In the genomic region with DNA sequence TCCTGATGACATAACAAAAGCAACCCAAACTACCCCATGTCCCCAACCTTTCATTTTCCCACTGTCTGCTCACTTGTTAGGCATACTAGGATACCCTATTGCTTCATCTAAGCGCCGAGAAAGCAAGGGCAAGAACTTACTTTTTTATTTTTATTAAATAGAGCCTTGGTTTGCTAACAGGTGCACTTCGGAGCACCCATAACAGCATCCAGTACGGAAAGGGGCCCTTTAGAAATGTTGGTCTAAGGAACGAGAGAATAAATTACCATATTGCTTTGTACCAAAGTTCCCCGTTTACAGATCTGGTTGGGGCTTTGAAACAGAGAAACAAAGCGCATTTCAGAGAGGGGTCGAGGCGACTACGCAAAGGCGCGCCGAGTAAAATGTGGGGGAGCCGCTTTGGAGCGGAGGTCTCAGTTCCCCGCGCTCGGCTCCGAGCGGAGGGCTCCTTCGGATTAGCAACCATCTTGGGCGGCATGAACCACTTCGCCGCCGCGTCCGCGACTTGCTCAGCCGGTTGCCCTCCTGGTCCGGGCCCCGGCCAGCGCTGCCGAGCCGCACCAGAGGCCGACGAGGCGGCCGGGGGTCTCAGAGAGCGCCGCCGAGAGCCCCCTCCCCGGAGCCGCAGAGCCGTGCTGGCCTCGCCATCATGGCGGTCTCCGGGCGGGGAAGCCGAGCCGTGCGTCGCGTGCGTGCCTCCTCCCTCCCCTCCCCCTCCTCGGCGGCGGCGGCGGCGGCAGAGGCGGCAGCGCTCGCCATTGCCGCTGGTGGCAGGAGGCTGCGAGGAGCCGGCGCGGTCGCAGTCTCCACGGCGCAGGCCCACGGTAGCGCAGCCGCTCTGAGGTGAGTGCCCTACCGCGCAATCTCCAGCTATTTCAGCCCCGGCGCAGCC, we compare ENCODE assay signal across 8 mouse cellular contexts. TPM values are rescaled to one million over a fixed set of nuclear protein-coding genes. Genes with fewer than 3 reads are reported as not detected.
DNase-seq lines count a peak whose midpoint lies in the region; ATAC-seq and TF ChIP-seq lines count a peak whose summit lies in the region.

Nrf1 (plus strand) TSS at position 718 of the 892 bp plus-strand sequence.

- peaks cover 29% of the 10 kb centered on the region for H3K4me1 ChIP-seq in forebrain, embryonic 10.5 days
- peaks cover 0 to 28% of the 10 kb centered on the region in 2 experiments for H3K4me1 ChIP-seq in heart, embryonic 14.5 days (ENCODE audit: control insufficient read depth in 2 of 2, insufficient read depth in 2 of 2, low read length in 2 of 2)
- peaks cover 11% of the 10 kb centered on the region for H3K4me1 ChIP-seq in liver, embryonic 11.5 days (replicated peaks; ENCODE audit: control insufficient read depth, insufficient read depth, low read length)

- peak within 1 kb of the TSS; percentile 90 for H3K4me2 ChIP-seq in heart, embryonic 14.5 days (ENCODE audit: low read length)
- H3K4me2 ChIP-seq in liver, embryonic 11.5 days, result peak within 1 kb of the TSS; percentile 70
- peak within 1 kb of the TSS; percentile 88 for H3K4me2 ChIP-seq in myocyte (ENCODE audit: low read depth)

- WGBS in forebrain, embryonic 10.5 days, result under 1% methylated on average over 69 of the region's 78 CpGs
- WGBS in heart, embryonic 14.5 days, result 0% methylated on average over 64 of the region's 78 CpGs
- under 1% methylated on average over 58 of the region's 78 CpGs for WGBS in liver, embryonic 11.5 days

- TF ChIP-seq POLR2A in myocyte (IDR thresholded peaks at IDR 0.05; ENCODE audit: insufficient read length, low read depth), result peak; percentile 91

- H3K36me3 ChIP-seq in forebrain, embryonic 10.5 days (replicated peaks), result peaks cover 22% of the 10 kb centered on the region
- H3K36me3 ChIP-seq in heart, embryonic 14.5 days (ENCODE audit: control insufficient read depth, insufficient read depth, low read length), result no peaks in the 10 kb centered on the region; the same call in 1 of the 2 replicates
- no peaks in the 10 kb centered on the region for H3K36me3 ChIP-seq in liver, embryonic 11.5 days (ENCODE audit: control insufficient read depth, insufficient read depth, low read length)
- H3K36me3 ChIP-seq in myocyte (ENCODE audit: control insufficient read depth, insufficient read depth), result no peaks in the 10 kb centered on the region

- peak within 1 kb of the TSS; percentile 100 for H3K27ac ChIP-seq in forebrain, embryonic 10.5 days
- H3K27ac ChIP-seq in heart, embryonic 14.5 days (replicated peaks in 1 of 2; ENCODE audit: control insufficient read depth in 1 of 2, insufficient read depth in 1 of 2, low read depth in 2 of 2, low read length in 2 of 2), result peak within 1 kb of the TSS; percentile 98 to 99
- peak within 1 kb of the TSS; percentile 99 for H3K27ac ChIP-seq in liver, embryonic 11.5 days (ENCODE audit: low read depth, low read length)

- DNase-seq in c-Kit-positive CD71-negative TER-119-negative erythroid progenitor cells, embryonic 14.5 days (ENCODE audit: low read depth), result peak; percentile 72
- DNase-seq in forebrain, embryonic 10.5 days (ENCODE audit: extremely low spot score, low spot score), result peak; percentile 92
- peak; percentile 96 for DNase-seq in kidney, postnatal 10 days
- peak; percentile 93 for DNase-seq in liver, embryonic 11.5 days (ENCODE audit: low spot score)
- DNase-seq in spleen, postnatal 4 days (ENCODE audit: low spot score in 2 of 2), result peak; percentile 91 to 96

- H3K9ac ChIP-seq in heart, embryonic 14.5 days (ENCODE audit: low read length), result peak within 1 kb of the TSS; percentile 98
- peak within 1 kb of the TSS; percentile 99 for H3K9ac ChIP-seq in liver, embryonic 11.5 days (ENCODE audit: low read depth, low read length)

- peak; percentile 80 for ATAC-seq in CD4-positive, CD25-positive, alpha-beta regulatory T cell, adult 4 months
- peak; percentile 93 for ATAC-seq in heart, embryonic 14.5 days (ENCODE audit: insufficient number of reproducible peaks, insufficient read depth, low FRiP score, low read depth)
- peak; percentile 86 for ATAC-seq in liver, embryonic 11.5 days (replicated peaks; ENCODE audit: low FRiP score)

- no peaks in the 10 kb centered on the region for H3K9me3 ChIP-seq in forebrain, embryonic 10.5 days
- no peaks in the 10 kb centered on the region for H3K9me3 ChIP-seq in heart, embryonic 14.5 days (ENCODE audit: control insufficient read depth, low read length)
- no peaks in the 10 kb centered on the region for H3K9me3 ChIP-seq in liver, embryonic 11.5 days (ENCODE audit: control insufficient read depth, low read length)

- no peaks in the 10 kb centered on the region for H3K27me3 ChIP-seq in forebrain, embryonic 10.5 days (ENCODE audit: poor library complexity, severe bottlenecking)
- no peaks in the 10 kb centered on the region for H3K27me3 ChIP-seq in heart, embryonic 14.5 days (ENCODE audit: control insufficient read depth, insufficient read depth, low read length)
- no peaks in the 10 kb centered on the region for H3K27me3 ChIP-seq in liver, embryonic 11.5 days (replicated peaks; ENCODE audit: control insufficient read depth, insufficient read depth, low read length)
- H3K27me3 ChIP-seq in myocyte (ENCODE audit: control insufficient read depth, insufficient read depth, insufficient read length), result no peaks in the 10 kb centered on the region

- peak within 1 kb of the TSS; percentile 94 for H3ac ChIP-seq in myocyte (ENCODE audit: control insufficient read depth, insufficient read length)

- H3K79me2 ChIP-seq in myocyte (ENCODE audit: control insufficient read depth, insufficient read depth), result peaks cover 40% of the 10 kb centered on the region

- peak within 1 kb of the TSS; percentile 98 for H3K4me3 ChIP-seq in forebrain, embryonic 10.5 days
- H3K4me3 ChIP-seq in heart, embryonic 14.5 days (ENCODE audit: control insufficient read depth in 1 of 2, insufficient read depth in 1 of 2, low read depth in 1 of 2, low read length in 2 of 2), result peak within 1 kb of the TSS; percentile 91 to 99
- H3K4me3 ChIP-seq in liver, embryonic 11.5 days (ENCODE audit: low read depth, low read length), result peak within 1 kb of the TSS; percentile 97
- peak within 1 kb of the TSS; percentile 59 for H3K4me3 ChIP-seq in myocyte

TF ChIP-seq in myocyte, 11 proteins besides CTCF, POLR2A, EP300 and RAD21:
- TF ChIP-seq MYOD1 (IDR thresholded peaks at IDR 0.05; ENCODE audit: control insufficient read depth in 1 of 3, insufficient read length in 2 of 3, low read depth in 2 of 3) (peak in 1 of 3 experiments; percentile 4), USF1 (IDR thresholded peaks at IDR 0.05; ENCODE audit: low read depth) (no peak), REST (IDR thresholded peaks at IDR 0.05; ENCODE audit: insufficient read depth, insufficient read length) (no peak), E2F4 (IDR thresholded peaks at IDR 0.05; ENCODE audit: insufficient read depth) (no peak), POLR2AphosphoS2 (IDR thresholded peaks at IDR 0.05; ENCODE audit: insufficient read length, low read depth) (peak; percentile 98), MYOG (IDR thresholded peaks at IDR 0.05; ENCODE audit: control insufficient read depth in 1 of 3, insufficient read depth in 1 of 3, insufficient read length in 2 of 3, low read depth in 2 of 3) (peak in 1 of 3 experiments; percentile 2)

RNA-seq across cellular contexts. Expression of gene Nrf1, which starts in this region (rescaled TPM):
- polyA plus RNA-seq in CD4-positive, CD25-positive, alpha-beta regulatory T cell, adult 4 months (2017; shearing (Covaris generic)), result 100 to 1,000 TPM in 1 of 2 experiments, 10 to 100 TPM in 1; 75.3 to 103 TPM
- polyA plus RNA-seq in forebrain, embryonic 10.5 days (2016; fragmentation: Nextera tagmentation; extraction: Ambion mirVana), result 97.8 and 102 TPM in 2 replicates
- 30.0 and 34.0 TPM in 2 replicates for polyA plus RNA-seq in heart, embryonic 14.5 days (2014; fragmentation: Nextera tagmentation; extraction: Ambion mirVana)
- 64.8 and 72.5 TPM in 2 replicates for polyA plus RNA-seq in liver, embryonic 11.5 days (2014; fragmentation: Nextera tagmentation; extraction: Ambion mirVana)
- polyA plus RNA-seq in myocyte (2012; fragmentation: generic; extraction: Trizol), result 26.8 TPM

Comparison
In these comparisons a context has a peak if more than half of its experiments do, and no peak if none do; other contexts are left out.
1. Peak in every context shown above with its lines: DNase-seq, ATAC-seq, H3K4me3 ChIP-seq and H3K27ac ChIP-seq.